Comparison of ENCODE assay signal across 35 mouse cellular contexts in the genomic region with DNA sequence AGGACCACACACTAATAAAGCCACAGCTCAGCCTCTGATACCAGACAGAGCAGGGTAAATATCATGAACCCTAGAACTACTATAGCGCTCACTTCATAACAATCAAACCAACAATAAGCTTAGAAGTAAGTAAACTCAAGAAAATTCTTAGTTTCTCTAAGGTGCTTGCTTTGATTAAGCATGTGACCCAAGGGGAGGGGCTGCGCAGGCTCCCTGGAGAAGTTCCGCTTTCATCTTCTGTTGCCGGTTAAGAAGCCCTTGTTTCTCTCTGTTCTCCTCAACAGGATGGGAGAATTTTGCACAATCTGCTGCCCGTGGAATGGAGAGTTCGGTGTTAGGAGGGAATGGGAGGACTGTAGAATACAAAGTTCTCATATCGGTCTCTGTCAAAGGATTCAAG. TPM values are rescaled to one million over a fixed set of nuclear protein-coding genes. Genes with fewer than 3 reads are reported as not detected.
"Had no signal": no experiment of that assay in that cellular context is flagged by ENCODE, and none has a peak within 500 bp of the region (broad histone marks: within the 10 kb centered on the region; RNA-seq: fewer than 3 reads in every experiment).

No protein-coding gene starts in this region.

- H3K36me3 ChIP-seq: heart, embryonic 10.5 days; heart, embryonic 12.5 days; hindbrain, embryonic 10.5 days; hindbrain, embryonic 12.5 days; intestine, embryonic 15.5 days; kidney, embryonic 15.5 days; limb, embryonic 10.5 days; limb, embryonic 12.5 days had no signal

- H3K4me1 ChIP-seq: hindbrain, embryonic 10.5 days; hindbrain, embryonic 12.5 days; intestine, embryonic 15.5 days; limb, embryonic 10.5 days had no signal

- ATAC-seq: hindbrain, embryonic 16.5 days; inflammation-experienced regulatory T-cells, adult 6 months; intestine, embryonic 15.5 days; intestine, postnatal 0 days had no signal

- H3K27me3 ChIP-seq: heart, embryonic 12.5 days; hindbrain, embryonic 12.5 days; intestine, embryonic 15.5 days; kidney, embryonic 15.5 days; limb, embryonic 12.5 days had no signal

- H3K27ac ChIP-seq: heart, embryonic 10.5 days; hindbrain, embryonic 10.5 days; hindbrain, embryonic 12.5 days; hindbrain, embryonic 14.5 days; intestine, embryonic 15.5 days; kidney, embryonic 15.5 days; kidney, postnatal 0 days; left cerebral cortex, adult 2 months; limb, embryonic 10.5 days; limb, embryonic 12.5 days had no signal

- H3K4me3 ChIP-seq: heart, embryonic 10.5 days; heart, embryonic 12.5 days; hindbrain, embryonic 10.5 days; hindbrain, embryonic 12.5 days; intestine, embryonic 15.5 days; kidney, embryonic 15.5 days; left cerebral cortex, adult 2 months; limb, embryonic 10.5 days; limb, embryonic 12.5 days had no signal

- DNase-seq: gastrocnemius, postnatal 14 days; gastrocnemius, postnatal 36 days; heart, adult 18-20 months; heart, postnatal 10 days; heart, postnatal 4 days; kidney, adult 18-20 months; kidney, adult 8-10 months; kidney, postnatal 14 days; kidney, postnatal 36 days; layer of hippocampus, adult 9-11 months; layer of hippocampus, postnatal 36 days; liver had no signal

RNA-seq across cellular contexts. Expression of a gene that starts 6.4 kb away (rescaled TPM):
- total RNA-seq: gastrocnemius, adult 18-20 months; gastrocnemius, adult 8-10 months; gastrocnemius, postnatal 14 days; gastrocnemius, postnatal 36 days; heart, adult 18-20 months; heart, adult 8-10 months; heart, postnatal 10 days; heart, postnatal 25 days; heart, postnatal 4 days had no signal
- polyA plus RNA-seq: gonadal fat pad, adult 2 months; heart, embryonic 10.5 days; heart, embryonic 12.5 days; heart, embryonic 14.5 days; heart, embryonic 16.5 days; hindbrain, embryonic 10.5 days; hindbrain, embryonic 12.5 days; inflammation-experienced regulatory T-cells, adult 6 months; intestine, embryonic 15.5 days; intestine, postnatal 0 days; kidney, embryonic 15.5 days; kidney, postnatal 0 days; large intestine, adult 2 months; limb, embryonic 10.5 days; limb, embryonic 12.5 days; liver, embryonic 11.5 days had no signal
